Mouse (Mus musculus) adrenal gland, adult 8-10 months (tissue): ENCODE results near the gene Sppl3. TPM values are rescaled to one million over a fixed set of nuclear protein-coding genes. Genes with fewer than 3 reads are reported as not detected.

Source experiments
- DNase-seq: peaks from one replicate; pipeline ENCODE4 v3.0.0; 2022
- total RNA-seq, 4 experiments: library from RNA; stranded (reverse); gene quantifications; 2 replicates each; pipeline ENCODE4 v1.2.4; 2022

Sppl3 gene
- total RNA-seq, 4 experiments from 2014 or later, result 44.3 to 62.9 (median 56.7) TPM

DNA sequence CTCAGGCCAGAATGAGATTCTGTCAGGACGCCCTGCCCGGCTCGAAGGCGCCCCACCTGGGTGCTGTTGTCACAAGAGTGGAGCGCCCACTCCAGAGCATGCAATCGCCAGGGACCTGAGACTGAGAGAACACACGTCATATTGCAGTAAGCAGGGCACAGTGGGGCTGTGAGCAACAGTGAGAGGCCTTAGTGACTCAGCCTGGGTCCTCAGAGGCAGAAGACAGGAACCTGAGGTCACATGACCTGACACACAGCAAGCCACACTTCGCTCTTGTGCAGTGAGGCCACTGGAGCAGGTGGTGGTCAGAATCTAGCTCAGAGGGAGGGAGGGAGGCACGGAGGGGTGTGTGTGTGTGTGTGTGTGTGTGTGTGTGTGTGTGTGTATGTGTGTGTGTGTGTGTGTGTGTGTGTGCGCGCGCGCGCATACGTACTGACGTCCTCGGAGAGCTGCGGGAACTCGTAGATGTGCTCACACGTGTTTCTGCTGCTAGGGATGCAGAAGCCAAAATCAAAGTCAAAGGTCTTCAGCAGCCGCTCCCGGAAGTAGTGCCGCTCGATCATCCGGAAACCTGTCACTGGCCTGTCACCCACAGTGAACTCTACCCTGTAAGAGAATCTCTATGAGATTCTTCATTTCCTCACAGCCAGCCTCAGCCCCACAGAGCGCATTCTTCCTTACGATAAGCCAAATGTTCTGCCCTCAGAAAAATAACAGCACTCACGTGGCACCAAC is 115.8 kb downstream of the Sppl3 start:
- no peak for DNase-seq

DNA sequence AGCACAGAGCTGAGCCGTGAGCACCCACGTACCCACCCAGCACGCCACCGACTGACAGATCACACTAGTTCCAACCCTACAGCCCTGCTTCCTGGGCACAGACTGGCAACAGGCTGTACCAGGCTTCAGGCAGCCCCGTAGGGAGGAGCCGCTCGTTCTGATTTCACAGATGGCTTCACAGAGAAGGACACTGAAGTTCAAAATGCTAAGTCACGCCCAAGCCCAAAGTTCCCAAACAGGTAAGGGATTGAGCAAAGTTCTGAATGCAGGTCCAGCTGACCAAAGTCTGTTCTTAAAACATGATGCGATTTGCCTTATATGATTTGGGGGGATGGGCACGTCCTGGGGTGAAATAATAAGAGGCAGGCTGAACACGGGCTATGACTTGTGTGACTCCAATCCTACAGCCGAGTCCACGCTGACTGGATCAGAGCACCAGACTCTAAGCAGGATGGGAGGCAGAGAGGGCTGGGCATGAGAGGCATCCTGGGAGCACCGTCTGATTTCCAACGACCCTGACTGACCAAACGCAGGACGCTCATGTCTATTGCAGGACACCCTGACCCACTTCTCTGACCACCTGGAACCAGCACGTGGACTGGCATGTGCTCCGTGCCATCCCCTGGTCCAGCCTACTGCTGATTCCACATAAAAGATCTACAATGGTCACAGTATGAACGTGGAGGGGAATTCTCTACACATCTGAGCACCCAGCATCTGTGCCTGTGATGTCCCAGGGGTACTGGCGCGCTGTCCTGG is 116.7 kb downstream of the Sppl3 start:
- DNase-seq, result no peak

DNA sequence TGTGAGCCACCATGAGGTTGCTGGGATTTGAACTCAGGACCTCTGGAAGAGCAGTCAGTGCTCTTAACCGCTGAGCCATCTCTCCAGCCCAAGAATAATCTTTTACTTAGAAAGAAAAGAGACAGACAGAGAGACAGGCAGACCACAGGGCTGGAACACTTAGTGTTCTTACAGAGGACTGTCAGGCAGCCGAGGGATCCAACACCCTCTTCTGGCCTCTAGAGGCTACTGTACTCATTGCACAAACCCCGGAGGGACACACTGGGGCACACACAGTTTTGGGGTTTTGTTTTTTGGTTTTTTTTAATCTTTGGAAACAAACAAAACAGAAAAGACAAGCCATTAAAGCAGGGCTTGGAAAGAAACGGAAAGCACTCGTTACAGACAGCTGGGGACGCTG is 118.4 kb downstream of the Sppl3 start:
- DNase-seq, result no peak

DNA sequence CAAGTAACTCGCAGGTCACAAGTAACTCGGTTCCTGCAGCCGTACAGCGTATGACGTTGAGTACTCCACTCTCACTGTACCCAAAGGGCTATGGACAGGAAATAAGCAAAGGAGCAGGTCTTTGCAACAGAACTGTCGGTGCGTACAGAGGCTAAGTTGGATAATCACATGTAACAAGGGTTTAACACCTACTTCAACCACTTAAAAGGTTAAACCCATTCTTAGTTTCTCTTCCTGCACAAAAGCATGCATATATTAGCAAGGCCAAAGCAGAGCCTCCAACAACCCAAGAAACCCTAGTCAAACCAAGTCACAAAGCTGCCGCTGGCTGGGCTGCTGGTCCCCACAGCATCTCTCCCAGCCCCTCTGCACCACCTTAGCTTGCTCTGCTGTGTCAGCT is 121.5 kb downstream of the Sppl3 start:
- no peak for DNase-seq

DNA sequence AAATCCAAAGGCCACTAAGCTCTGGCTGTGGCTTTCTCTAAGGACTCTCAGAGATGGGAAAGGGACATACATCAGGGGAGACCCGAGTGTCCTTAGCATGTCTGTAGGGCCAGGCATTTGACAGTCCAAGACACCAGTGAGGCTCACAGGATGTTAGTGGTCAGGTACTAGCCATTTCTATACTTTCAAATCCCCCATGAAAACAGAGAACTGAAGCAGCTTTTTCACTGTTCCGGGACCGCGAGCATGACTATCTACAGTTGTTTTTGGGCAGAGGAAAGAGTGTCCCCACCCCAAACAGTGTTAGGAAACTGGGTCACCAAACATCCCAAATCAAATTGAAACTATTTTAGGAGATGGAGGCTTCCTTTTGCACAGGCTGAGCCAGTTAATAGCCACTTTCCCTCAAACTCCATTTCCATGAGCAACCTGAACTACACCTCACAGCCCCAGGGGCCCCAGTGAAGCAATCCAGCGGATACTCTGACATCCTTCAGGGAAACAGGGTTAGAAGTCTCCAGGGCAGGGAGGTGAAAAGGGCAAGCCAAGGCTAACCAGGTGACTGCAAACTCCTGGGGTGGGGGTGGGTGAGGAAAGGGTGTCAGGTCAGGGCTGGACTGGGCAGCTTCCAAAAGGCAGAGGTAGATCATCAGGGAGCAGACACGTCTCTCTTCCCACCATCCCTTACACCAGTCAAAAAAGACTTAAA is 122.6 kb downstream of the Sppl3 start:
- no peak for DNase-seq

DNA sequence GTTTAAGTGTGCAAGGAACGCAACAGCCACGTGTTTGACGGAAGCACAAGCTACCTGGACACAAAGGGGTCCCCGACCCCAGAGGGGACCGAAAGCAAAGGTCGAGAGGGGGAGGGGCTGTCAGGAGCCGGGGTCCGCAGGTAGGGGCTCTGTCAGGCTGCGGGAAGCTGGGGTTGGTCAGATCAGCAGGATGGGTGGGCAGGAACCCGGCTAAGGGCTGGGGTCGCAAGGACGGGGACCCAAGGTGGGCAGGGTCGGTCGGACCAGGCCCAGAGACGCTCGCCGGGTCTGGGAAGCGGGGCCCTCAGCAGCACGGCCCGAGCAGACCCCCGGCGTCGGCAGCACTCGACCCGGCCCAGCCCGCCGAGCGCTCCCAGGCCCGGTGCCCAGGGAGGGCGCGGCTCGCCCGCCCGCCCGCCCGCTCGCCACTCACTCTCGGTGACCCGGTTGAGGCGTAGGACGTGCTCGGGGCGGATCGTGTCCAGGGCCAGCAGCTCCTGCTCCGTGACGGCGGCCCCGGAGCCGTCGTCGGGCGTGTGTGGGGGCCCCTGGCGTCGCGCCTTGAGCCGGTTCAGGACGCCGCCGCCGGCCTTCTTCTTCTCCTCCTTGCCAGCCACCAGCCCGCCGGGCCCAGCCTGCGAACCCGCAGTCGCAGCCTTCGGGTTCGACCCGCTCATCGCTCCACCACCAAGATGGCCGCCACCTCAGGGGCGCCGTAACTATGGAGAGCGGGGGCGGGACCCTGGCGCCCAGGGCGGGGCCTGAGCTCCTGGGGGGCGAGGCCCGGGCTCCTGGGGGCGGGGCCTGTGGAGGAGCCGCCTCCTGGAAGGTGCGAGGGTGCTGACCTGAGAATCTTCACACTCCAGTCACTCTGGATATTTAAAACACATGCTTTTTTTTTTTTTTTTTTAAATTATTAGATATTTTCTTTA is 123.6 kb downstream of the Sppl3 start, which contains the start of gene Unc119b:
Gene Unc119b, minus strand, starts transcription at position 742 of the 932 bp plus-strand sequence.
- peak; percentile 83 for DNase-seq

DNA sequence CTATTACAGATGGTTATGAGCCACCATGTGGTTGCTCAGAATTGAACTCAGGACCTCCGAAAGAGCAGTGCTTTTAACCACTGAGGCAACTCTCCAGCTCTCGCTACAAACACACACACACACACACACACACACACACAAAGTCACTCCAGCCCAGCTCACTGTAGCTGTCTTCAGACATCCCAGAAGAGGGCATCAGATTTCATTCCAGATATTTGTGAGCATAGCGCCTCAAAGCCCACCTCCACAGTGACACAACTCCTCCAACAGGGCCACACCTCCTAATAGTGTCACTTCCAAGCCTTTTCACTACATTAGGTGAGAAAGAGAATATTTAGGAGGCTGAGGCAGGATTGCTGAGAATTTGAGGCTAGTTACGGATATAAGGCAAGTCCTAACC is 128.2 kb downstream of the Sppl3 start:
- no peak for DNase-seq

DNA sequence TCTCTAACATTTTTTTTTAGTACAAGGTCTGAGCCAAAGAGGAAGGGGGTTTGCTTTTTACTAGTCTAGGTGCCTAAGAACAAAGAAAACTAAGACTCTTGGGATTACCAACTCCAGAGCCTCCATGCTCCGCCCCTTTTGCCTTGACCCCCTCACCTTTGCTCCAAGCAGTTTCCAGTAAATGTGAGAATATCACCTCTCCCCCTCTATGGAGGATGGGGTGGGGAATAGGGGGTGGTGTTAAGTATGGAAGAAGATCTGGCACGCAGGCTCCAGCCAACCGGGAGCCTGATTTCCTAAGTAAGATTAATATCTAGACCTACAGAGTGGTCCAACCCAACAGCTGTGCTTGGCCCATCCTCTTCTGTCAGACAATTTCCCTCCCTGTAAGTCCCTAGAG is 129.8 kb downstream of the Sppl3 start:
- no peak for DNase-seq

DNA sequence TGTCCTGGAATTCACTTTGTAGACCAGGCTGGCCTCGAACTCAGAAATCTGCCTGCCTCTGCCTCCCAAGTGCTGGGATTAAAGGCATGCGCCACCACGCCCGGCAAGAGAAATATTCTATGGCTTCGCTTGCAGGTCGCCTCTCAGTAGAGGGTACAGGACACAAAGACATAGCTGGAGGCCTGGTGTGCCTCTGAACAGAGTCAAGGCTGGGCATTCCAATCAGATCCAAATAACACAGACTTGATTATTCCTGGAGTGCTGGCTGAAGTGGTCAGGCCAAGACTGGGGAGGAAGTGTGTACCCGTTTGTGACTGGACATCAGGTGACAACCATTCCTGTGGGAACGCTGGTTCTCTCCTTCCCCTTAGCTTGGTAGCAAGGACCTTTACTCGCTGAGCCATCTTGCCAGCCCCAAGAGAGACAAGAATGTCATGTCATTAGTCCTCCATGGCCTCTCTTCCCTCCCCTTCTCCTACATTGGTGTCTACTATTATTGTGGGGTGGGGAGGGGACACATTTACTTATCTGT is 131.3 kb downstream of the Sppl3 start:
- no peak for DNase-seq

DNA sequence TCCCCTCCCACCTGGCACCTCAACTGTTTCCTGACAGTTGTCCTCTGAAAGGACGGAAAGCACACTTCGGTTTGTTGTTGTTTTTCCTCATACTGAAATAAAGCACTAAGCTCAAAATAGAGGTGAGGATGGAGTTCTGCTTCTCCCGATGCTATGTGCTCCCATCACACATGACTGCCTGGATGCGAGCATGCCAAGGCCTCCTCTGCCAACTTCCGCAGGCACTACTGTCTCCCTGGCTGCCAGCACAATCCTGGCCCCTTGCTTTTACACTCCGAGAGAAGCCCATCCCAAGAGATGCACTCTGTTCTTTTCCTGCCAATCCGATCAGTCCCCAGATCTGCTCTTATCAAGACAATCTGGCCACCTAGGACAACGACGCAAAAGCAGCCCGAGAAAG is 132.6 kb downstream of the Sppl3 start:
- DNase-seq, result no peak

DNA sequence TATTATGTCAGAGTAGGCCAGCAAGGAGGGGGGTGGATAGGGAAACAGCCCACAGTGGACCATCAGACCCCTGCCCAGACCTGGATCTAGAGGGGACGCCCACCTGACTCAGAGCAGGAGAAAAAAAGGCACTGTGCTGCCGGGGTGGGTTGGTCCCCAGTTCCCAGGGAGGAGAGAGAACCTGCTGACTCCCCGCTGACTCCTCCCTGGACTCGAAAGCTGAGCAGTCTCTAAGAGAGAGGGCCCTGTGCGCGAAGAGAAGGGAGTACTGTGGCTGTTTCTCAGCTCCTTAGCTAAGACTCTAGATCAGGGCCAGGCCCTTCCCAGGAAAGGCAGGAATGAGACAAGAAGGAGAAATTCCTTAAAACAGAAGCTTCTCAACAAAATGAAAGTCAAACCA is 133.5 kb downstream of the Sppl3 start:
- no peak for DNase-seq

DNA sequence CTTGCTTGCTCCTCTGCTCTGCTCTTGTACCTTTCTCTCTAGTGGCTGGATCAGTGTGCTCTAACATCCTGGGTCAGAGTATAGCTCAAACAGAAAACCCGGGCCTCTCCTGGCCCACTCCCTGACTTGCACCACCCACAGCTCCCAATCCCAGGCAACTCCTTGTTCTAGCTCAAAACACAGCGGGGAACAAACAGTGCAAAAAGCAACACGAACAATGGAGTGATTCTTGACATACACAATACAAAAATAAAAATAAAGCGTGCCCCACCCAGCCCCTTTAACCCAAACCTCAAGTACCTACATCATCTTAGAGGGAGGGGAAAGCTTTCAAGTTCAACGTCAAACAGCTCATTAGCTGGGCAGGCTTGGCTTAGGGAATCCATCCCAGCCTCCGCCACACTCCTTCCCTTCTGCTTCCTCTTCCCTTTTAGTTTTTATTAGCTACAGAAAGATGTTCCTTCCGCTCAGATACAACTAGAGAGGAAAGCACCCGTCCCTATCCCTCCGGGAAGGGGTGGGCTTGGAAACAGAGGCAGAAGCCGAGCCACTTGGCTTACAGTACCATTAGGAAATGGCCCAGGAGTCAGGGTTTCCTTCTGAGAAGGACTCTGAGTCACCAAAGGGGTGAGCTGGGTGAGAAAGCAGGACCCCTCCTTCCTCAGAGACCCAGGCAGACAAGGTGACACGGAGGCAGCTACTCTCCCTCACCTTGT is 134.5 kb downstream of the Sppl3 start:
- no peak for DNase-seq

DNA sequence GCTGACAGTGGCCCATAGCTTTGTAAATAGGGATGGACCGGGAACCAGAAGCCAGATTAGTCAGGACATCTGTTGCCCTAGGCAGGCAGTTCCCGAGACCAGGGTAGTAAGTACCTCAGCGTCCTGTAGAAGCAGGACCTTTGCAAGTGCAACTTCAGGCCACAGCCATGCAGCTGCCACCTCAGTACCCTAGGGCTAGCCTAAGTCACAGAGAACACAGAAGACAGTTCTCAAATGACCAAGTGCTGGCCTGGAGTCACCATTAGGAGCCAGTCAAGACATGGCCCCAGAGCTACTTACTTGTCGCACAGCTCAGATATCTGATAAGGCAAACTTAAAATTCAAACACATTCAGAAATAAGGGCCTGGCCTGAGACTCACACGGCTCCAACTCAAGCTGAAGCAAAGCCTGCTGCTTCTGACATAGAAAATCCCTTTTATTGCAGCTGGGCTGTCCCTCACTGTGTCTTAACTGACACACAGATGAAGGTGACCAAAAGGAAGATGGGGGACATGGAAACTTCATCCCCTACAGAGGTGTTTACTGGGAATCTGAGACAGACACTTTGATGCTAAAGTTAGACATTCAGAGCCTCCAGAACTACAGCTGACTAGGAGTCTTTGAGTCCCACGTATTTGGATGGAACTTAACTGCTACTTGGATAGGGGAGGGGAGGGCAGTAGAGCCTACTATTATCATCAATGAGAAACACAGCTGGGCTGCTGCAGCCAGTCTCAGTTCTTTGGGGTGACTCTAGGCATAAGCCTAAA is 135.2 kb downstream of the Sppl3 start:
- no peak for DNase-seq

DNA sequence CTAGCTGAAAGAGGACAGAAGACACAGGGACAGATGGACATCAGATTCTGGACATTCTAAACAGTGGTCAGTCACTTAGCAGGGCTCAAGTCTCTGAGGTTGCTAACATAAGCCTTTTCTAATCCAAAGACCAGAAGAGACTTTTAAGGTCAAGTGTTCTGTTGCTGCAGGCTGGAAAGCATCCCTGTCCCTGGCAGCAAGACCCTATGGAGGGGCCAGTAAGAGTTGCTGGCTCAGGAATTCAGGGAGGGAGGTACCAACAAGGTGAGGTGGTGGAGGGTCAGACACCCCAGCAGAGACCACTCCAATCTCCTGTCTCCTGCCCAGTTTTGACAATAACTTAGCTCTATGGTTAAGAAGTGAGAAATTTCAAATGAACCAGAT is 135.8 kb downstream of the Sppl3 start:
- DNase-seq, result no peak

DNA sequence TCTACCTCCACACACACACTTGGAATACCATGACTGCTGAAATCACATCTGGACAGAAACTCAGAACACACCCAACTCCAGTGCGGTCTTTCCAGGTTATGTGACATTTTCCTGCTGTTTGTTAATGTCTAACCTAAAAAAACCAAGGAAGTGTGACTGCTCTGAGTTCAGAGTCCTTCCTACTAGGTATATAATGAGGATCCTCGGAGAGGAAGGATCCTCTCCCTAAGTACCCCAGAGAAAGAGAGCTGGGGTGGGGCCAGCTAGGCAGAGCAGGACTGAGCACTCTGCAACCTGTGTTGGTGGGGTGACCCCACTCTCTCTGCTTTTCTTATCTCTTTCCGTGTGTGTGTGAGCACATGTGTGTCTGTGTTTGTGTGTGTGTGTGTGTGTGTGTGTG is 136.5 kb downstream of the Sppl3 start:
- no peak for DNase-seq

DNA sequence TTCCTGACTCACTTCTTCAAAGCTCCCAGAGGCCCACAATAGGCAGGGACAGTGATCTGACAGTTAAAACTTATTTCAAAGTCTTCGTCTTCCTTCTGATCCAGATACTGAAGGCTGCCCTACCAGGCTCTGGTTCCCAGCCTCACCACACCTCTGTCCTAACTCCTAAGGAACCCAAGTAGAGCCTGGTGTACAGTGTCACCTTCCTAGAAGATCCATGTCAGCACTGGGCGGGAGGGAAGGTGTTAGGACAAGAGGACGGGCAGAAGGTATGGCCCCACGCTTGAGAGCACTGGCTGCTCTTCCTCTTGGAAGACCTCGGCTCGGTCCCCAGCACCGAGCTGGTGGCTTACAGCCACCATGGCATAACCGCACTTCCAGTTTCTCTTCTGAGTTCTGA is 137.4 kb downstream of the Sppl3 start:
- DNase-seq, result no peak
